Mouse (Mus musculus) fibroblast of lung, adult 2 months (primary cell): ENCODE results near the gene Rsph1.

ENCODE experiments used
- DNase-seq: peaks from one replicate; pipeline ENCODE4 v3.0.0-alpha.2; 2011; ENCODE audit warnings: low read depth

The Rsph1 gene

DNA sequence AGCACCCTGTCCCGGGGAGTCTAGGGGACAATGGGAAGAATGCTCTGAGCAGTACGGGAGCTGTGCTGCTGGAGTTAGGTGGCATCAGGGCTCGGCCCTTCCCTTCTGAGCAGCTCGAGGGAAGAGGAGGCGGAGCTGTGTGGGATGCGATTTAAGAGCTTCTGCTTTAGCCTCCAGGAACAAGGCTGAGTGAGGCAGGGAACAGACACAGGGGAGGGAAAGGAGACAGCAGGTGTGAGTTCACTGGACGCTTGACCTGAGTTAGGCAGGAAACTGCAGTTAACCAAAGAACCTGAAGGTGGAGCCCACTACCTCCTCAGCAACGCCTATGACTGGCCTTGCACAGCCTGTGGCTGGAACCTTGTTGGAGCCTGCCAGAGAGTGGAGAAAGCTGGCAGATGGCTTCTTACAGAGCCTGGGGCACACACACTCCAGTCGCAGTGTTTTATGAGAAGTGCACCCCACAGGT is 22.7 kb downstream of the Rsph1 start:
- no peak for DNase-seq

DNA sequence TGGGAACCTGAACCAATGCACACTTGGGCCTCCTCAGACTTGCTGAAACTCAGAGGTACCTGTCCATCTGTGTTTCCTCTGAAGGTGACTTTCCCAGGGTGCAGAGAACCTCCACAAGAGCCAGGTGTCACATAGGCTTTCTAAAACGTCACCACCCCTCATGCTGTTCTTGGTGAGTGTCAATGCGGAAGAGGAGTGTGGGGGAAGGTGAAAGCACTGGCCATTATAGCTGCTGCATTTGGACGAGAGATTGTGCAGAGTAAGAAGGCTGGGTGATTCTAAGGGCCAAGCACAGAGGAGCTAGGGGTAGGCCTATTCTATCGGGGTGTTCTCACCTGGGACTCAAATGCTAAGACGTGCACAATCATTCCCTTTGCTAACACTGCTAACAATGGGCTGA is 23.2 kb downstream of the Rsph1 start:
- no peak for DNase-seq

DNA sequence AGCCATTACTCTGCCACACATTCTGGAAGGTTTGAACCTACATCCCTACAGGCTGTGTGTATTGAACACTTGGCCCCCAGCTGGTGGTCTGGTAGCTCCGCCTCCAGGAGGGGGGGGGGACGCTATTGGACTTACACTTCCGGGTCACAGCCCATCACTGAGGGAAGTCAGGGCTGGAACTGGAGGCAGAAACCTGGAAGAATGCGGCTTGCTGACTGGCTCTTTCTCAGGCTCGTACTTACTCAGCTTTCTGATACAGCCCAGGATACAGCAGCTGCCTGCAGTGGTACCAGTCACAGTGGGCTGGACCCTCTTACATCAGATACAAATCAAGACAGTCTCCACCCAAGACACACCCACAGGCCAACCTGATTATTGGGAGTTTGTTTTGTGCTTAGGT is 30.0 kb downstream of the Rsph1 start:
- DNase-seq, result no peak

DNA sequence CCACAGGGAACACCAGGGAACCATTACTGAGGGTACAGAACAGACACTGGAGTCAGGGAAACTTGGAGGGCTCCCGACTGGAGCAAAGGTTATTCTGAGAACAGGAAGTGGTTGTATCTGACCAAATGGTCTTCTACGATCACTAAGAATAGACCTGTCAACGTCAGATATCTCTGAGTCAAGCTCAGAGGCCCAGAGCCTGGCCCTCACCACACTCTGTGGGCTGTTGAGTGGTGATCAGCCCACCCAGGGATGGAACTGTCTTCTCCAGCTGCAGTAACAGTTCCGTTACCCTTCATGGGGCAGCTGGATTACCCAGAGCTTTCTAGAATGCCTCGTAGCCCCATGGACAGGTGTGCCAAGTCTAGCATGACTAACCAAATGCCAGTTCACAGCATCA is 31.9 kb downstream of the Rsph1 start:
- DNase-seq, result no peak

DNA sequence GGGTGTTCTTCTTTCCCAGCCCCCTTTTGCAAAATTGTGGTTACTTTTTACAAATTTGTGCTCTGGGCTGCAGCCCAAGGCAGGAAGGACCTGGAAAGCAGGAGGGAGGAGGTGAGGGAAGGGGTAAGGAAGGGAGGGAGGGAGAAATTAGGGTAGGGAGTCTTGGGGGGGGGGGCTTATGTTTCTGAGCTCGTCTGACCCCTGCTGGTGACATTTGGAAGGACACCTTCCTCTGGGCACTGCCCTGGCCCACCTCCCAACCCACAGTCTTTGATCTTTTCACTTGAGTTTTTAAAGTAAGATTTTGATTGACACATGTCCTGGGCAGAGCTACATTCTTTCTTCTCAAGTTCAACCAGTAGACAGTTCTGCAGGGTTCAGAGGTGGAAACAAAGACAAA is 34.4 kb downstream of the Rsph1 start:
- no peak for DNase-seq

DNA sequence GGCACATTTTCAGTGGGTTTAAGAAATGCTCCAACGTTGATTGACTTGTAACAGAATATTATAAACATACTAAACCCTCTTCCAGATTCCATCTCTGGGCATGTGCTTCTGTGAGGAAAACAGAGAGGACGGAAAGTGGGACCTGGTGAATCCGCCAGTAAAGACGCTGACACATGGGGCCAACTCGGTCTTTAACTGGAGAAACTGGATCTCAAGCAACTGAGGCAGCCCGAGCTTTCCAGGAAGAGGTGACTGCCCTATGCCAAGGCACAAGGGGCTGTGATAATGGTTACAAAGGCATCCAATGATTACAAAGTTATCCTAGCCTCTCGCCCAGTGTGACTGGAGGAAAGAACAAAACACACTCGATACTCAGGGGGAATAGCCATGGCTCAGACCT is 36.0 kb downstream of the Rsph1 start:
- DNase-seq, result no peak

DNA sequence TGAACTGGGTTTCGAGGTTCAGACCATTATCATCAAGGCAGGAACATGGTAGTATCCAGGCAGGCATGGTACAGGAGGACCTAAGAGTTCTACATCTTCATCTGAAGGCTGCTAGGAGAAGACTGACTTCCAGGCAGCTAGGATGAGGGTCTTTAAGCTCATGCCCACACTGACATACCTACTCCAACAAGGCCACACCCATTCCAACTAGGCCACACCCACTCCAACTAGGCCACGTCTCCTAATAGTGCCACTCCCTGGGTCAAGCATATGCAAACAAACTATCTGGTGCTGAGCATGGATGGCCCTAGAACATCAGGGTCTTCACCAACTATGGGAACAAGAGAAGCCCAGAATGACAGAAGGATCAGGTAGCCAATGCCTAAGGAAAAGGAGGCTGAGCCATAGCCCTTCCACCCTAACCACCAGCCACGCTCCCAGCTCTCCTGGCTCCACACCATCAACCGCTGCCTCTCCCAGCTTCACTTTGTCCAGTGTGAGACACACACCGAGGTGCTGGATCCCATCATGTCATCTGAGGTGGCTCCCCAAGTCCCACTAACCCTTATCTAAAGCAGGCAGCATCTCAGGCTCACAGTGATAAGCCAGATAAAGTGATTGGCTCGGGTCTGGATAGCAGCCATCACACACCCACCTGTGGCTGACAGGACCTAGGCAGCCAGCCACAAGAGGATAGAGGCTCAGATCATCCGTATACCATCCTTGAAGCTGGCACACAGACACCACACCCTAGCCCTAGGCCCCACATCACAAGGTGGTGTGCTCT is 38.8 kb downstream of the Rsph1 start:
- DNase-seq, result no peak

DNA sequence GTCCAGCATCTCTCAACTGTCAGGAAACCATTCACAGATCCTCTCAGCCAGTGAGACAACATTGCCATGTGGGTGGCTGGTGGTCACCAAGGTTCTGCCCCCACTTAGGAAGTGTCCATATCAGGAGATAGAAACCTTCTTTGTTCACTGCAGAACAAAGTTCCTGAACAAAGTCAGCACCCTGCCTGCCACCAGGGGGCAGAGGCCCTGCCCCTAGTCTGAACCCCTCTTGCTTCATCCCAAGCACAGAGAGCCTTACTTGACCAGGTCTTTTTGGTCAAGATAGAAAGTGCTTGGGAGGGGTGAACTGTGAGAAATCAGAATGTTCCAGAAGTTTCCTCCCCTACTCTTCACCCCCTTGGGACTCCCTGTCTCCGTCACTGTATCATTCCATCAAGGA is 41.3 kb downstream of the Rsph1 start:
- no peak for DNase-seq

DNA sequence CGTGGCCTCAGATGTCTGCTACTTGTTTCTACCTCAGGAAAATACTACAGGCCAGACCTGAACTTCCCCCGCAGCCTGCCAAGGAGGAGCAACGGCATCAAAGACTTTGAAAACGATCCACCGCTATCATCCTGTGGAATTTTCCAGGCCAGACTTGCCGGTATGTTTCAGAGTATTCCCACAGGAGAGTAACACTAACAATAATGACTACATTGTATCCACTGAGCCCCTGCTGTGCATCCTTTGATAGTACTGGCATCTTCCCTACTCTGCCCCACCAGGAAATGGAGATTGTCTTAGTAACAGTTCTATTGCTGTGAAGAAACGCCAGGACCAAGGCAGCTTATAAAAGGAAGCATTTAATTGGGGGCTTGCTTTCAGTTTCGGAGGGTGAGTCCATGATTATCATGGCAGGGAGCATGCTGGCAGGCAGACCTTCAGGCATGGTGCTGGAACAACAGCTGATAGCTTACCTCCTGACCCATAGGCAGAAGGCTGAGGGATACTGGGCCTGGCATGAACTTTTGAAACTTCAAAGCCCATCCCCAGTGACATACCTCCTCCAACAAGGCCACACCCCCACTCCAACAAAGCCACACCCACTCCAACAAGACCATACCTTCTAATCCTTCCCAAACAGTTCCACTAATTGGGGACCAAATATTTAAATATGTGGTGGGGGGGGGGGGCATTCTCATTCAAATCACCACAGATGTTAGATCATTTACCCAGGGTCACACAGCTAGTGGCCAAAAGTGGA is 44.8 kb downstream of the Rsph1 start:
- no peak for DNase-seq

DNA sequence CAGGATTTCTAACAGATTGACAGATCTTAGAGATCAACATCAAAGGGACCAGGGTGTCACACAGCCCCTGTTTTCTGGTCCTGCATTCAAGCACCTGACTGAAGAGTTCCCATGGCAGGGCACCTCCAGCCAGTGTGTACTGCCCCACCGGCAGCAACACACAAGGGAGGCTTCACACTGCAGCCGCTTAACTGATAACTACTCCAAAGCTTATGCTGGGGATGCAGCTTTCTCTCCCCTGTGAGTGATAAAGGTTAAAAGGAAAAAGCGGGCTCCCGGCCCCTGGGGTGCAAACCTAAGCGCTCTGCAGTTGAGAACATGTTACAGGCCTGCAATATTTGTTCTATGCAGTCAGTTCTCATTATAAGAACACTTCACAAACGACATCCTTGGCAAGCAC is 45.4 kb downstream of the Rsph1 start:
- no peak for DNase-seq

DNA sequence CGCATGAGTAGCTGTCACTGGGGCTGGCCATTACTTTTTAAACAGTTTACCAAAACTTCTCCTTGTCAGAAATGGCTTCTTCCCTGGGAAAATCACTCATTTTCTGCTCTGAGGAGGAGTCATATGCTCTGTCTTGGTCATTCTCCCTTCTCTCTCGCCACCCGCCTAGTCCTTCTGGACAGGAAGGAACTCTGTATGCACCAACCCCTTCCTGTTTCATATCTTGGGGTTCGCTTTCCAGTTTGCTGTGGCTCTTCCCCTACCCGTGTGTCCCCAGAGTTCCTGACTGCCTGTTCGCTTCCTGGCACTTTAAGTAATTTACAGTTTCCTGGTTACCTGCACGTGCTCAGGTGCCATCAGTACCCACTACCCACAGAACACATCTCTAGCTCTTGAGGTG is 50.3 kb downstream of the Rsph1 start:
- DNase-seq, result no peak

DNA sequence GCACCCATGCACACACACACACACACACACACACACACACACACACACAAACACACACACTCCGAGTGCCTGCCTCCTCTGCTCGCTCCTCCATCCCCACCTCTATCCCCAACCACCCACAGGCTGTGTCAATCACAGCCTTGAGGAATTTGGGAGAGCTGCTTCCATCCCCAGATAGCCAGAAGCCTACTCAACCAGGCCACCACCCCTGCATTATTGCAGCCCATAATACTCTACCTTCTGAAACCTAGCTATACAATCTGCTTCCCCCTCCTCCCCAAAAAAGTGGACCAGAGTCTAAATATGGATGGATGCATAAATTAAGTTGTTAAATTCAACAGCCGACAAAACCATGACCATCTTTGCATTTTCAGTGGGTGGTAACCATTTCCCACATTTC is 50.8 kb downstream of the Rsph1 start:
- DNase-seq, result no peak

DNA sequence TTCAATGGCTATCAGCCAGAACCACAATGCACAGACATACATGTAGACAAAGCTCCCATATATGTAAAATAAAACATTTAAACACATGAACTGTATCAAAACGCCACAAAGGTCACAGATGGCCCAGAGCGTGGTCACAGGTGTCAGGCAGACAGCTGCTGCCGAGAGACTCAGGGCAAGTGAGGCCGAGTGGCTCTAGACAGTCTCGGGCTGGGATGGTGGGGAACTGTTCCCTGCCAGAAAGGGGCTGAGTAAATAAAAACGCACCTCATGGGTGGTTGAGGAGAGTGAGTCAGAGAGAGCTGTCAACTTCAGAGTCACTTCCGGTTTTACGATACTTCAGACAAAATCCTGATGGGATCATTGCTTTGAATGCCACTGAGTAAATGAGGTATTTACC is 52.6 kb downstream of the Rsph1 start:
- no peak for DNase-seq

DNA sequence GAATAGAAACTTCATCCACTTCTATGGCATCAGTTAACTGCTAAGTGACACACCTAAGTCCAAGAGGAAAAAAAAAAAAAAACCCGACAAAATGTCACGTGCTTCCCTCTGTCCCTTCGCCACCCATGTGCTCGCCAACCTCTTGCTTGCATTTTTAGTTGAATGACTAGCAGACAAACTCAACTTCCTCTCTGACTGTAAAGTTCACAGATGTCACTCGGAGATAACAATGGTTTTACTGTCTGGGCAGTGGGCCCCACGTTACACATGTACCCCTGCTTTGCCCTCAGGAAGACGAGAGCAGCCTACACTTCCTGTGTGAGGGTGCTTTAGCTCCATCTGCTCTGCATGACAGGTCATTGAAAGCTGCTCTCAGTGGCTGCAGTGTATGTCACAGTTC is 53.3 kb downstream of the Rsph1 start:
- no peak for DNase-seq

DNA sequence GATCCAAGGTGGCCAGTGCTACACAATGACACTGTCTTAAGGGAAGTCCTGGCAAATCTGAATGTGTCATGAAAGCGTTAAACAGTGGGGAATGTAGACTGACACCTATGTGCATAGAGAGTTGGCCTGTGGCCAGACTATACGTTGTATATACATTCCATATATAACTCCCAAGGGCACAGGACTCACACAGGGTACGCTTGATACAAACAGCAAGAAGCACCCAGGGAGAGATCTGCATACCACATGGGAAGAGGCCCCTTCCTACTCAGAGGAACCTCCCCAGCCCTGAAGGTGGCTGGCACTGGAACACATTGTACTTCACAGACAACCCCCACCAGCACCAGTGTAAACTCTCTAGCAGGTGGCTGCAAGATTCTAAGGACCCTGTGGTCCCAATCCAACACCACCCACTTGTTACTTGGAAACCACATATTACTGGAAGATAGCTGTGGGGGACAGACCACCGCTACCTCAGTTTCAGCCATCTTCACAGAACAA is 54.3 kb downstream of the Rsph1 start:
- DNase-seq, result no peak

DNA sequence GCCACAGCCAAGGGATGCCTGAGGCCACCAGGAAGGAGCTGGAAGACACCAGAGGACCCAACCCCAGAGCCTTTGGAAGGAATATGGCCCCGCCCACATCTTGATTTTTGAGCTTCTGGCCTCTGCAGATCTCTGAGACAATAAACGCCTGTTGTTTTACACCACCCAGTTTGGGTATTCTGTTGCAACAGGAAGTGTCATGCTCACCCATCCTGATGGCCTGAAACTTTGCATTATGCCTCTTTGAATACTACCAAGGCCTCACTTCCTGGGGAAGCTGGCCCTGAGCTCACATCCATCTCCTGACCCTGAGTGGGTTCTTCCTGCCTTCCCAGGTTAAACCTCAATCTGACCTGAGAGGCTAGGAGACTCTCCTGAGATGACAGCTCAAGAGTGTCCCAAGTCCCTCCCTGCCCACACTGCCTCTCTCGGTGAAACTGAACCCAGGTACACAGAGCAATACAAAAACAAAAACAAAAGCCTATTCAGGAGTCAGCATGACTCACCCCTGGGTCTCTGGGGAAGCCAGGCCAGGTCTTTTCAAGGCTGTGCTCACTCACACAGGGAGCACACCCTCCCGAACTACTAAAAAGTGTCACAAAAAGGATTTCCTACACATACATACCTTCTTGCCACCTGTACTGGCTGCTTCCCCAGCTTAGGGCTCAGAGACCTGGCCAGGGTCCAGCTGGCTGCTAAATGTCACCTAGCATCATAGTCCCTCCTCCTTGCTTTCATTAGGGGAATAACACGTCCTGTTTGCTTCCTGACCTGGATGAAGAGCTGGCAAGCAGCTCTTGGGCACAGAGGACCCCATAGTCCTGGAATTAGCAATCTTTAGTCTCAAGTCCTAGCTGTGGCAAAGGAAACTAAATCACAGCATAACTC is 60.9 kb downstream of the Rsph1 start:
- DNase-seq, result no peak

DNA sequence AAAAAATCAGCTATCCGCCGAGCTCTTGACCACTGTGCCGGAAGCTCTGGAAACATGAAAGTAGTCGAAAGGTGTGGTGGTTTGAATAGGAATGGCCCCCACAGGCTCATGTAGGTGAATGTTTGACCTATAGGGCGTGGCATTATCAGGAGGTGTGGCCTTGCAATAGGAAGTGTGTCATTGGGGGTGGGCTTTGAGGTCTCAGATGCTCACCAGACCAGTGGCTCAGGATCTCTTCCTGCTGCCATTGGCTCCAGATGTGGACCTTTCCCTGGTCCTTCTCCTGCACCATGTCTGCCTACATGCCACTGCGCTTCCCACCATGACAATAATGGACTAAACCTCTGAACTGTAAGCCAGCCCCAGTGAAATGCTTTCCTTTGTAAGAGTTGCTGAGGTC is 65.3 kb downstream of the Rsph1 start:
- DNase-seq, result no peak

DNA sequence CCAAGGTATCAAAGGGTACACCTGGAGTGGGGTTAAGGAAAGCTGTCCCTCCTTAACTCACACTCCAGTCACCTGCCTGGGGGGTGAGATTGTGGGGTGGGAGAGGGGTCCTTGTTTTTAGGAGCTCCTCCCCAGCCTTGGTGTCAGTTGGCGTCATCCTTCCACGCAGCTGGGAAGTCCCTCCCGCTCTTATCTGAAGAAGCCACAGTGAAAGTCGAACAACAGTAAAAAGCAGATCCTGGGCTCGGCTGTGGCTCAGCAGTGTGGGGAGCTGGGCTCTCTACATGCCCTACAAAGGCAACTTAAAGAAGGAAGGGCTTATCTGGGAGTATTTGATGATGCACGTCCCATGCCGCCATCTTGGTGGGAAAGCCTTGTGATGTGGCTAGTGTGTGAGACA is 66.9 kb downstream of the Rsph1 start:
- no peak for DNase-seq

DNA sequence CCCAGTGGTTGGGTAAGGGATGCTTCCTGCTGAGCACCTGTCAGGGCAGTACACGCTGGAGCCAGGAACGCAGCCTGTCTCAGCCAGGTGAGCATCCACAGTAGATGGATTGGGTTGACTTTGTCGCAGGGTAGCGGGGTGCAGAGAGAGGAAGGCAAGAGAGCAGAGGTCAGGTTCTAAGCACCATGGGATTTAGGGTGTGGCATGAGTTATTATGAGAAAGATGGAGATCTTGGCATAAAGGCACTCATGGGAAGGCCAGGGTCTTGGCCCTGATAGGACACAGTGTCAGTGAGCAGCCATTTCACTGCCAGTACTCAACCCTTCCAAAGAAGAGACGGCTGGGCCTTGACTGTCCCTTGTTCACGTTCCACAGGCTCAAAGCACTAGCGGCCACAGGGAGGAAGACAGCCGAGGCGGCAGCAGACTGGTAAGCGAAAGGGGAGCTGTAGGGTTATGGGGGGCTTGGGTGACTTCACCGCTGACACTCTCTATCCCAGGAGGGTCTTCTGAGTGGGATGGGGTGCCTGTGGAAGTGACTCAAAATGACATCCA is 67.7 kb downstream of the Rsph1 start:
- no peak for DNase-seq

DNA sequence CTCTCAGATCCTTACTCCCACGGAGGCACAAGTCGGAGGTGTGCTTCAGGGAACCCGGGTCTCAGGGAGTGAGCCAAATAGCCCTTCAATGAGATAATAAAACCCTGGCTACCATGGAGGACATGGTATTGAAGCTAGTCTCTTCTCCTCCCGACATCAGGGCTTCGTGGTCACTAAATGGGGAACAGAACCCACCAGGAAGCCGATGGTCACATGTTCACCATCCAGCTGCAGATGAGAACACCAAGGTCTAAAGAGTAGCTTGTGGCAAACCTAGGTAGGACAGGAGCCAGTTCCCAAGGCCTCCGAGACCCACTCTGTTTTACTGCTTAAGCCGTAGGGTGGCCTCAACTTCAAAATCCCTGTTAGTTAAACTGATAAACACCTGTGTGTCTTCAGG is 68.5 kb downstream of the Rsph1 start:
- DNase-seq, result no peak

DNA sequence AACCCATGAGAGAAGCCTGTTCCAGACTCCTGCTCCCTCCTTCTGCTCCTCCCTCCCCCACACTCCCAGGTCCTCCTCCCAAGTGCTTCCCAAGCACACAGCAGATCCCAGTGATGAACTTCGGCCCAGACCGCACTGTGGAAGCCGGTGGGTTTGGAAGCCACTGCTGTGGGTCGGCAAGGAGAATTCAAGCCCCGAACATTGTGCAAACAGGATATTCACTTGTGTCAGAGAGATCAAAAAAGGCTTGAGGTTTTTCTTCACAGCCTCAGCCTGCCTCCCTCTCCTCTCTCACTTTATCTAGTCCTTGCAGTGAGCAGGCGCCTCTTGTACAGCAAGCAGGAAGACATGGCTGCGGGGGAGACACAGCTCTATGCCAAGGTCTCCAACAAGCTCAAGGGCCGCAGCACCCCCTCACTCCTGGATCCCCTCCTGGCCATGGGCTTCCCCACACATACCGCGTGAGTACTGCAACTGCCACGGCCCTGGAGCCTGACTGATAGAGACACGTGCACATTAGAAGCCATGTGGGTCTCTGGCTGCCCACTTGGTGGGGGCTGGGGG is 69.3 kb downstream of the Rsph1 start, which contains the start of gene Ubash3a:
Gene Ubash3a (plus strand): TSS at position 103 of the 564 bp plus-strand sequence.
- no peak for DNase-seq
